Mouse (Mus musculus) liver, embryonic 11.5 days (tissue): ENCODE measurements at regions not wholly inside any gene's neighbourhood (a gene's known extent, or its start where the extent isn't known, plus 50 kb on each side); places are given as distances from the start of the nearest gene placed in this dataset.

Source experiments
- ATAC-seq: fragments of 200-750 bp; cut with Nextera tagmentation; replicated peaks from 2 replicates; pipeline ENCODE4 v1.8.0; 2017; ENCODE audit warnings: moderate number of reproducible peaks, mild to moderate bottlenecking, moderate TSS enrichment, moderate library complexity; ENCODE audit not compliant: low FRiP score
- DNase-seq: peaks from one replicate; pipeline ENCODE4 v3.0.0-alpha.2; 2017; ENCODE audit warnings: low spot score
- H3K27ac ChIP-seq: fragments of 300-500 bp; sonication (generic); 2 replicates; pipeline ENCODE4 v1.5.1; 2014; ENCODE audit warnings: mild to moderate bottlenecking, low read depth, low read length, control low read depth
- H3K27me3 ChIP-seq: fragments of 300-500 bp; sonication (generic); replicated peaks from 2 replicates; pipeline ENCODE4 v1.6.1; 2014; ENCODE audit warnings: low read length, mixed read lengths; ENCODE audit not compliant: control insufficient read depth, insufficient read depth
- H3K36me3 ChIP-seq: fragments of 300-500 bp; sonication (generic); 2 replicates; pipeline ENCODE4 v1.6.1; 2014; ENCODE audit warnings: mild to moderate bottlenecking, low read length, moderate library complexity, mixed read lengths; ENCODE audit not compliant: control insufficient read depth, insufficient read depth
- H3K4me1 ChIP-seq: fragments of 300-500 bp; sonication (generic); replicated peaks from 2 replicates; pipeline ENCODE4 v1.6.1; 2014; ENCODE audit warnings: low read length, mixed read lengths; ENCODE audit not compliant: control insufficient read depth, insufficient read depth
- H3K4me2 ChIP-seq: fragments of 300-500 bp; sonication (generic); 2 replicates; pipeline ENCODE4 v1.6.1; 2014; ENCODE audit warnings: mild to moderate bottlenecking, control low read depth, moderate library complexity
- H3K4me3 ChIP-seq: fragments of 300-500 bp; sonication (generic); 2 replicates; pipeline ENCODE4 v1.5.1; 2014; ENCODE audit warnings: low read depth, low read length, control low read depth
- H3K9ac ChIP-seq: fragments of 300-500 bp; sonication (generic); 2 replicates; pipeline ENCODE4 v1.6.1; 2014; ENCODE audit warnings: low read depth, low read length, control low read depth
- H3K9me3 ChIP-seq: fragments of 300-500 bp; sonication (generic); 2 replicates; pipeline ENCODE4 v1.6.1; 2016; ENCODE audit warnings: low read length, inconsistent platforms, mixed read lengths; ENCODE audit not compliant: control insufficient read depth
- WGBS: fragments of 180-500 bp; shearing (Covaris S2); extraction: QIAGEN DNeasy Blood & Tissue Kit; methylation state at CpG from one replicate; pipeline ENCODE4 v1.1.7; 2014; 5-methylcytosine and 5-hydroxymethylcytosine counted together

GRCm38 (mm10) chr8:89220381-89220780, 176.4 kb upstream of the Sall1 start:
- Histone ChIP-seq H3K27ac (no peak overlapping the region), H3K9me3 (no peaks in the 10 kb centered on the region), H3K9ac (no peak overlapping the region), H3K4me1 (no peaks in the 10 kb centered on the region), H3K27me3 (no peaks in the 10 kb centered on the region), H3K4me2 (no peak overlapping the region), H3K4me3 (no peak overlapping the region), H3K36me3 (no peaks in the 10 kb centered on the region)
- WGBS: 88% methylated on average over 2 of the region's 2 CpGs
- DNase-seq: no peak
- no peak for ATAC-seq

- Histone ChIP-seq H3K9me3 (no peaks in the 10 kb centered on the region), H3K27me3 (no peaks in the 10 kb centered on the region), H3K4me3 (no peak overlapping the region), H3K4me1 (no peaks in the 10 kb centered on the region), H3K36me3 (no peaks in the 10 kb centered on the region), H3K4me2 (no peak overlapping the region), H3K27ac (no peak overlapping the region), H3K9ac (no peak overlapping the region)
- WGBS: 78% methylated on average over 7 of the region's 7 CpGs
- ATAC-seq (no peak), DNase-seq (no peak)
Observed at GRCm38 (mm10) chr8:89219156-89219555, 175.2 kb upstream of the Sall1 start.

- H3K9ac ChIP-seq: no peak overlapping the region
- no peaks in the 10 kb centered on the region for H3K9me3 ChIP-seq
- no peaks in the 10 kb centered on the region for H3K4me1 ChIP-seq
- 76% methylated on average over 2 of the region's 2 CpGs for WGBS
- ATAC-seq (no peak), DNase-seq (no peak)
- H3K4me3 ChIP-seq: no peak overlapping the region
- H3K27me3 ChIP-seq: no peaks in the 10 kb centered on the region
- H3K27ac ChIP-seq: no peak overlapping the region
- H3K36me3 ChIP-seq: no peaks in the 10 kb centered on the region
- H3K4me2 ChIP-seq: no peak overlapping the region
Observed at GRCm38 (mm10) chr8:89217689-89218088, 173.7 kb upstream of the Sall1 start.

- 81% methylated on average over 3 of the region's 3 CpGs for WGBS
- Histone ChIP-seq H3K36me3 (no peaks in the 10 kb centered on the region), H3K4me2 (no peak overlapping the region), H3K27ac (no peak overlapping the region), H3K27me3 (no peaks in the 10 kb centered on the region), H3K9ac (no peak overlapping the region), H3K4me1 (no peaks in the 10 kb centered on the region), H3K9me3 (no peaks in the 10 kb centered on the region), H3K4me3 (no peak overlapping the region)
- ATAC-seq (no peak), DNase-seq (no peak)
Observed at GRCm38 (mm10) chr8:89211931-89212330, 168.0 kb upstream of the Sall1 start.

- no peak overlapping the region for H3K4me3 ChIP-seq
- H3K9me3 ChIP-seq: no peaks in the 10 kb centered on the region
- H3K4me1 ChIP-seq: no peaks in the 10 kb centered on the region
- no peaks in the 10 kb centered on the region for H3K36me3 ChIP-seq
- no peak overlapping the region for H3K4me2 ChIP-seq
- H3K27me3 ChIP-seq: no peaks in the 10 kb centered on the region
- DNase-seq: no peak
- no peak overlapping the region for H3K27ac ChIP-seq
- ATAC-seq: no peak
- WGBS: 57% methylated on average over 1 of the region's 1 CpGs
- H3K9ac ChIP-seq: no peak overlapping the region
Observed at GRCm38 (mm10) chr8:89210684-89211083, 166.7 kb upstream of the Sall1 start.

- ATAC-seq: no peak
Observed at GRCm38 (mm10) chr8:89207891-89208290, 163.9 kb upstream of the Sall1 start.

GRCm38 (mm10) chr8:89202484-89203096, 158.6 kb upstream of the Sall1 start:
- no peak for DNase-seq
- Histone ChIP-seq H3K4me1 (no peaks in the 10 kb centered on the region), H3K4me2 (no peak overlapping the region), H3K27ac (no peak overlapping the region), H3K36me3 (no peaks in the 10 kb centered on the region), H3K27me3 (no peaks in the 10 kb centered on the region), H3K4me3 (no peak overlapping the region), H3K9ac (no peak overlapping the region), H3K9me3 (no peaks in the 10 kb centered on the region)
- no peak for ATAC-seq
- 90% methylated on average over 5 of the region's 5 CpGs for WGBS

More at GRCm38 (mm10) chr8:89207891-89208290, 163.9 kb upstream of the Sall1 start:
- Histone ChIP-seq H3K27ac (no peak overlapping the region), H3K9ac (no peak overlapping the region), H3K27me3 (no peaks in the 10 kb centered on the region), H3K36me3 (no peaks in the 10 kb centered on the region), H3K4me2 (no peak overlapping the region), H3K9me3 (no peaks in the 10 kb centered on the region), H3K4me1 (no peaks in the 10 kb centered on the region), H3K4me3 (no peak overlapping the region)
- DNase-seq: no peak
- WGBS: 67% methylated on average over 2 of the region's 2 CpGs

- Histone ChIP-seq H3K36me3 (no peaks in the 10 kb centered on the region), H3K27ac (no peak overlapping the region), H3K27me3 (no peaks in the 10 kb centered on the region), H3K9me3 (no peaks in the 10 kb centered on the region), H3K4me3 (no peak overlapping the region), H3K4me2 (no peak overlapping the region), H3K4me1 (no peaks in the 10 kb centered on the region), H3K9ac (no peak overlapping the region)
- ATAC-seq (no peak), DNase-seq (no peak)
- WGBS: 70% methylated on average over 2 of the region's 2 CpGs
Observed at GRCm38 (mm10) chr8:89200301-89200700, 156.3 kb upstream of the Sall1 start.

GRCm38 (mm10) chr8:89185314-89185713, 141.4 kb upstream of the Sall1 start:
- no peak for ATAC-seq
- Histone ChIP-seq H3K27me3 (no peaks in the 10 kb centered on the region), H3K4me3 (no peak overlapping the region), H3K9ac (no peak overlapping the region), H3K36me3 (no peaks in the 10 kb centered on the region), H3K27ac (no peak overlapping the region), H3K4me1 (no peaks in the 10 kb centered on the region), H3K9me3 (no peaks in the 10 kb centered on the region), H3K4me2 (no peak overlapping the region)
- no peak for DNase-seq
- 54% methylated on average over 17 of the region's 17 CpGs for WGBS
